Mouse (Mus musculus) heart, postnatal 0 days (tissue): Measurements from ENCODE around the gene Ap4s1.

Source experiments
- CTCF ChIP-seq: IDR thresholded peaks from 2 replicates; pipeline ENCODE4 v1.5.1; 2016; ENCODE audit warnings: antibody characterized with exemption, control low read depth, low read depth
- EP300 ChIP-seq: IDR thresholded peaks from 2 replicates; pipeline ENCODE4 v1.6.1; 2016; ENCODE audit warnings: antibody characterized with exemption, low read depth

GRCm38 (mm10) chr12:51671231-51671891 lies 19.5 kb upstream of the Ap4s1 start:
- TF ChIP-seq CTCF: no peak
- TF ChIP-seq EP300: no peak
